Mouse (Mus musculus) retina, adult 2 months (tissue): ENCODE data around the gene Ccdc162.

Experiments used
- DNase-seq: peaks from one replicate; pipeline ENCODE4 v3.0.0-alpha.2; 2012; ENCODE audit warnings: low read depth, low spot score

Gene Ccdc162

GRCm38 (mm10) chr10:41576328-41576833 is 140.1 kb downstream of the Ccdc162 start:
- DNase-seq: no peak

DNA sequence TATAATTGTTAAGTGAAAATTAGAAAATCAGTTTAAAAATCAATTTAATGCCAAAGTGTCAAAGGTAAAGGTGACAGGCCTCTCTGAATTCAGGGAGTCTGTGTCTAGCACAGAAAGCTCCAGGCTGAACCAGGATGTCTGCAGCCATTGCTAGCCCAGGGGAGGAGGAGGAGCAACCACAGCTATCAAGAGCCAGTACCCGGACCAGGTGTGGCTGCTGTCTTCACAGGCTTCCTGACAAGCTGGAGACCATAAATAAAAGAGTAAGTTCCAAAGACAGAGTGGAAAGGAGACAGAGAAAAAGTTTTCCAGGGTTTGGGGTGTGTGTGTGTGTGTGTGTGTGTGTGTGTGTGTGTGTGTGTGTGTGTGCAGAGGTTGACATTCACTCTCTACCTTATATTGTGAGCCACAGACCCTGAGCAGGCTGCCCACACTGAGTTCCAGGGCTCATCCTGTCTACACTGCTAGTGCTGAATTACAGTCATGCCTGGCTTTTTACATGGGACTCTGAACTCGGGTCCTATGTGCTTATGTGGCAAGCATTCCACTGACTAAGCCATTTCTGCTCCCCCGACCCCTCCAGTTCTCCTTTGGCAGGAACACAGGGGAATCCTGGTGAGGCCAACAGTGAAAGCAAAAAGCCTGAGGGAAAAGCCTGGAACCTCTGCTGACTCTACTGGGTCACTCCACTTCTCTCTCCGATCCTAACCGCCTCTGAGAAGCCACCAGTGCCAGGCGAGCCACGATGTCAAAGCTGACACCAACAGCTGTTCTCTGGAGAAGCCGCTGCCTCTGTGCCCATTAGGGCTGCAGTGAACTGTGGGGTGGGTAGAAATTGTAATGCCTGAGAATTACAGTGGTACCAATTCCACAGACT is 140.7 kb downstream of the Ccdc162 start:
- DNase-seq: no peak

DNA sequence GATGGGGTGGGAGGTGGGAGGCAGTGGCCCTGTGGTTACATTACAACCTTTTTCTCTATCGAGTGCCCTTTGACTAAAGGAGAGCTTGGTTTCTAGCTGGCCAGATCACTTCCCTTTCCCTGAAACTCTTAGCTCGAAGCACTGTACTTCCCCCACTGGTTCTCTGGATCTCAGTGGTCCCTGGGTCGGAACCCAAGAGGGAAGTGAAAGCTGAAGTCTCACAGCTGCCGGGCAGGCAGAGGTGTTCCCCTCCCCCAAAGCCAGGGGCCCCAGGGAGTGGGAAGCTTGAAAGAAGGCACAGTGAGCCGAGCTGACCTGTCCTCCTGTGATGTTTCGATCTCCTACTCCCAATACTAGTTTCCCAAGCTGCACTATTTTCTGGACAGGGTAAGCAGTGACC is 143.2 kb downstream of the Ccdc162 start:
- no peak for DNase-seq

- DNase-seq: no peak
Observed at GRCm38 (mm10) chr10:41572274-41572673, 144.2 kb downstream of the Ccdc162 start.

DNA sequence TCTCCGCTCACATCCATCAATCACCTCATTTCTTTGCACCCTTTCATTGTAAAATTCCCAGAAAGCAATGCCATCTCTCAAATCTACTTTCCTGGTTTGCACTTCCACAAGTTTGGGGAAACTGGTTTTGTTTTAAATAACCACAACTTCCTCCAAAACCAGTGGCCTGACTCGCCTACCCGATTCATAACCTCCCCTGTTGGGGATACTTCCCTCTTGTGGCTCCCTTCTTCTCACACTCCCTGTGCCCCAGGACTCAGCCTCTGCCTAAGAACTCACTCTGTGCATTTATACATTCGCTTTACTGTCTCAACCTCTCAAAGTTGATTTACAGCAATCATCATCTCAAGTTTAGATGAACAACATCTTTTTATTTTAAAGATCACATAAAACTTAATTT is 145.4 kb downstream of the Ccdc162 start:
- DNase-seq: no peak

- DNase-seq: no peak
Observed at GRCm38 (mm10) chr10:41568306-41568705, 148.1 kb downstream of the Ccdc162 start.

- no peak for DNase-seq
Observed at GRCm38 (mm10) chr10:41565141-41565540, 151.3 kb downstream of the Ccdc162 start.

DNA sequence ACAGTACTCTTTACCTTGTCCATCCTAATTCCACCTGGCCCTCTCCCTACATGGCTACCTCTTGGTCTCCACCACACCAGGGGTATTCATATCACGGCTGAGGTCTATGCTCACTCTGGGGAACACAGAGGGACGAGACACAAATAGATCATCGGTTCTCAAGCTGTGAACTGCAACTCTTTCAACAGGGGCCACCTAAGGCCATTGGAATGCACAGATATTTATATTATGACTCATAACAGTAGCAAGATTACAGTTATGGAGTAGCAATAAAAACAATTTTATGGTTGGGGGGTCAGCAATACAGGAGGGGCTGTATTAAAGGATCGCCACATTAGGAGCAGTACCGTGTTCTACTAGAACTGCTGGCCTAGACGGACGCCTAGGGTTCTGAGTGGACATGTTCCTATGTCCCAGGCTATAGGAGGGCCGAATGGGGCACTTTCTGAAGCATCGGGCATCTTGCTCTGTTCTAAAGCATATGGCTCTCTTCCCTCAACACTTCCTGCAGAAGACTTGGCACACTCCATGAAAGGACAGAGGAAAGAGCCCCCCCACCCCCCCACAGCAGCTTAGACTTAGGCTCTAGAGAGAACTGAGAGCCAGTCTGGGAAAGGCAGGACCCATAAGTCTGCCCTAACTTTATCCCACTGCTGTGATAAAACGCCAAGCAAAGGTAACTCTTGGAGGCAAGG is 154.6 kb downstream of the Ccdc162 start:
- DNase-seq: no peak

DNA sequence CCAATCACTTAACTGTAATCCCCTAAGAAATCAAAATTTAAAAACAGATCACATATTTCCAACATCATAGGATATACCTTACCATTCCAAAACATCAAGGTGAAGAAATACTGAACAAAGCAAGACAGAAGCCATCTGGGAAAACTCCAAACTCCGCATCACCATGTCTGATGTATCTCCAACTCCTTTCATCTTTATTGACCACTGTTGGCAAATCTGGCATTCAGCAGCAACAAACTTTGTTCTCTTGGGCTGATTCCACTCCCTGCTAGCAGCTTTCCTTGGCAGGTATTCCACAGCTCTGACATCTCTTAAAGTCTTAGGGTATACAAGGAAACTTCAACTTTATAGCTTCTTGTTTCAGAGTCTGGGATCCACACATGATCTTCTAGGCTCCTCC is 158.0 kb downstream of the Ccdc162 start:
- no peak for DNase-seq

DNA sequence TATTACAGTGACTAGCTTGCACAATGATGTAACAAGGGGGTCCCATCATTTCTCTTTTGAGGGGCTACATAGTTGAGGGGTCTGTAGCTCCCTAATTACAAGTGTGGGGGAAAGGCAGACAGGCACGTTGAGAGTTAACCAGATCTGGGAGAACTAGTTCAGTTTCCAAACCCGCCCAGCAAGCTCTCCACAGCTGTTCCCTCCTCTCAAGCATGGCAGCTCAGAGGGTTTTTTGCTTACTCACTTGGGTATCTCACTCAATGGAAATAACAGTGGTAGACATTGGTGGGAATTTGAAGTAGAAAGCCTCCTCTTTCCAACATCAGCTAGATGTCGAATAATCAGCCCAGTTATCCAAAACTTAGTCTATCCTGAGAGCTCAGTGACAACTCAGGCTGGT is 161.4 kb downstream of the Ccdc162 start:
- DNase-seq: no peak

- no peak for DNase-seq
Observed at GRCm38 (mm10) chr10:41553711-41554110, 162.7 kb downstream of the Ccdc162 start.

- no peak for DNase-seq
Observed at GRCm38 (mm10) chr10:41552847-41553589, 163.4 kb downstream of the Ccdc162 start.

DNA sequence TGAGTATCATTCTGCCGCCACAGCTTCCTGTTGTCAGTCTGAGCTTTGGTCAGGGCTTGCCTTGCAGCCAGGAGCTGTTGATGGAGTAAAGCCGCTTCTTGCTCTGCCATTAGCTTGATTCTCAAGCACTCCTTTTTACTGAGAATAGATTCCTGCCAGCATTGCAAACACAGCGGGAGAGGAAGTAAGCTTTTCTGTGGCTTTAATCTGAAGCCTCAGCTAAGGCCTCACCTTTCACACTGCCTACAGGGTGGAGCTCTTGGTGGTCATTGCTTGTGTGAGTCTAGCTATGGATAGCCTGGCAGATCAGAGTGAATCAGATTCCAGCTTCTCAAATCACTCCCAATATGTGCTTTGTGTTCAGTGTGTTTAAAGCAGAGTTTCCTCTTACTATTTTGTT is 164.1 kb downstream of the Ccdc162 start:
- DNase-seq: no peak

DNA sequence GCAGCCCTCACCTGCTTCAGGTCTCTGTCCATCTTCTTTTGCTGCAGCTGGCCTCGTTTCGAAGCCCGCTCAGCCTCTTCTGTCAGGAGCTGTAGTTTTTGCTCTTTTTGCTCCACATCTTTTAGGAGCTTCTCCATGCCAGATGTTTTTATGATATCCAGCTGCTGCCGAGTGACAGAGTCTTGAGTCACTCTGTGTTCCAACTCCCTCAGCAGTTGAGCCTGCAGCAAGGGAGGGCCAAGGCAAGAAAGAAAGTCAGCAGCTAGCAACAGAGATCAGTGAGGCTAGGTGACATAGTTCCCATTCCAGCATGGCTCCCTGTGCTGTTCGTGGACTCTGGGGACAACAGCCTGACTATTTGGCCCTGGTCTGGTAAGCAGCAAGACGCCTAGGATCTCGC is 165.7 kb downstream of the Ccdc162 start:
- no peak for DNase-seq

- no peak for DNase-seq
Observed at GRCm38 (mm10) chr10:41546396-41547165, 169.9 kb downstream of the Ccdc162 start.

- no peak for DNase-seq
Observed at GRCm38 (mm10) chr10:41545224-41545755, 171.1 kb downstream of the Ccdc162 start.

GRCm38 (mm10) chr10:41544481-41545190 is 171.8 kb downstream of the Ccdc162 start:
- DNase-seq: no peak

GRCm38 (mm10) chr10:41543844-41544243 is 172.6 kb downstream of the Ccdc162 start:
- DNase-seq: no peak

- no peak for DNase-seq
Observed at GRCm38 (mm10) chr10:41543439-41543838, 173.0 kb downstream of the Ccdc162 start.

DNA sequence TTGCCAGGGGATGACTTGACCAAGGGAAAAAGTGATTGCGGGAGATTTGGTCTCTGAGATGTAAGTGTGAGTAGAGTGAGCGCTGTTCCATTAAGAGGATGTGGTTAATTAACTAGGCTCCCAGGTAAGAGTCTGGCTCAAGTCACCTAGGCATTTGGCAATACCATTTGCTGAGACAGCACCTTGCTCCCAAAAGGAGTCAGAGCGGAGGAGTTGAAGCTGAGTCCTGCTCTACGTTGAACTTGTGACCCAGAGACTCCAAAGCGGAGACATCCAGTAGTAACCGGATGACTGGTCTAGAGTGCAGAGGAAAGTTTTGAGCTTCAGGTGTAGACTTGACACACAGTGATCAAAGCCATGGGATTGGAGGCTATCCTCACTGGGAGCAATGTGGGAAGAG is 174.4 kb downstream of the Ccdc162 start:
- DNase-seq: no peak
